Comparison of ENCODE assay signal across 8 mouse cellular contexts in the genomic region with DNA sequence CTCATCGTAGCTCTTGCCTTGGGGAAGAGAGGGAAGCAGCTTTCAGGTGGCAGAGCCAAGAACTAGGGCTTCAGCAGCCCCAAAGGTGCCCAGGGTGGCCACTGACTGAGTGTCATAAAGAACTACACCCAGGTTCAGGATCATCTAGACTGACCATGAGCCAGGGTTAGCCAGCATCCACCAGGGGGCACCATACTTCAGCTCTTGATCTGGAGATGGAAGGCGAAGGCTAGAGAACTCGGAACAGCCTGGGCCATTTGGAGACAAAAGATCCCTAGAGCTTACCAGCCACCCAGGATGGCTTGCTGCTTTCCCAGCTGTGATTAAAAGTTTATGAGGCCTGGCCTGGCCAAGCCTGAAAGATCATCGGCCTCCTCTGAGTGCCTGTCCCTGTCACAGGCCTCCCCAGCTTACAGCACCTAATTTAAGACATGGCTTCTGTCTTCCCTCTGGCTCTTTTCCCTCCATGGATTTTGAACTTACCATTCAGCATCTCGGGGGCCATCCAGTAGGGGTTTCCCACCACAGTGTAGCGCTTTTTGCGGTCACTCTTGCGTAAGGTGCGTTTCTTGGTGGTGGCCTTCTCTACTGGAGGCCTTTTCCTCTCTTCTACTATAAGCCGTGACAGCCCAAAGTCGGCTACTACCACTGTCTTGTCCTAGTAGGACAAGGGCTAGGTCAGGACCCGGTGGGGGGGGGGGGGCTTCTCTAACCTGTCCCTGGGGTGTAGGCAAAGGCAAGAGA. TPM values are rescaled to one million over a fixed set of nuclear protein-coding genes. Genes with fewer than 3 reads are reported as not detected.
DNase-seq lines count a peak whose midpoint lies in the region; ATAC-seq and TF ChIP-seq lines count a peak whose summit lies in the region.

No protein-coding gene starts in this region.

- 63% methylated on average over 12 of the region's 12 CpGs for WGBS in embryonic facial prominence, embryonic 13.5 days
- WGBS in kidney, adult 2 months = 64% methylated on average over 12 of the region's 12 CpGs
- WGBS in limb, embryonic 12.5 days = 58% methylated on average over 12 of the region's 12 CpGs
- 53% methylated on average over 12 of the region's 12 CpGs for WGBS in midbrain, embryonic 16.5 days
- 68% methylated on average over 12 of the region's 12 CpGs for WGBS in spleen, adult 2 months

- no peak for TF ChIP-seq POLR2A in kidney, adult 2 months (IDR thresholded peaks at IDR 0.05; ENCODE audit: low read depth, low read length)
- TF ChIP-seq POLR2A in spleen, adult 2 months (IDR thresholded peaks at IDR 0.05; ENCODE audit: low read depth, low read length) = no peak

- DNase-seq in A20 (ENCODE audit: low read depth, low spot score) = peak; percentile 71
- peak; percentile 89 to 93 for DNase-seq in adrenal gland, postnatal 36 days
- peak; percentile 85 for DNase-seq in heart, adult 8-10 months (ENCODE audit: low spot score)
- DNase-seq in kidney, adult 2 months = peak; percentile 88
- DNase-seq in spleen, adult 2 months (ENCODE audit: low read depth in 1 of 2, low spot score in 2 of 2) = peak; percentile 67 to 83

- no peak overlapping the region for H3K4me2 ChIP-seq in embryonic facial prominence, embryonic 13.5 days
- H3K4me2 ChIP-seq in limb, embryonic 12.5 days = no peak overlapping the region
- no peak overlapping the region for H3K4me2 ChIP-seq in midbrain, embryonic 16.5 days (ENCODE audit: low read length)

- peaks cover 21% of the 10 kb centered on the region for H3K4me1 ChIP-seq in embryonic facial prominence, embryonic 13.5 days
- no peaks in the 10 kb centered on the region for H3K4me1 ChIP-seq in kidney, adult 2 months (ENCODE audit: control insufficient read depth, insufficient read depth, low read length)
- H3K4me1 ChIP-seq in limb, embryonic 12.5 days (replicated peaks) = peaks cover 21% of the 10 kb centered on the region
- peaks cover 3% of the 10 kb centered on the region; the same call in 1 of the 2 replicates for H3K4me1 ChIP-seq in midbrain, embryonic 16.5 days (ENCODE audit: control insufficient read depth, insufficient read depth, low read length)
- peaks cover 5% of the 10 kb centered on the region; the same call in 1 of the 2 replicates for H3K4me1 ChIP-seq in spleen, adult 2 months (ENCODE audit: control insufficient read depth, insufficient read depth, insufficient read length)

- no peaks in the 10 kb centered on the region for H3K9me3 ChIP-seq in embryonic facial prominence, embryonic 13.5 days
- H3K9me3 ChIP-seq in limb, embryonic 12.5 days = no peaks in the 10 kb centered on the region
- no peaks in the 10 kb centered on the region for H3K9me3 ChIP-seq in midbrain, embryonic 16.5 days (replicated peaks; ENCODE audit: control insufficient read depth, low read length, poor library complexity, severe bottlenecking)

- H3K9ac ChIP-seq in embryonic facial prominence, embryonic 13.5 days = peak overlapping the region; percentile 27; the same call in 1 of the 2 replicates
- no peak overlapping the region for H3K9ac ChIP-seq in limb, embryonic 12.5 days (replicated peaks)
- no peak overlapping the region for H3K9ac ChIP-seq in midbrain, embryonic 16.5 days (ENCODE audit: low read depth, low read length)

- peaks cover 79% of the 10 kb centered on the region for H3K36me3 ChIP-seq in embryonic facial prominence, embryonic 13.5 days
- H3K36me3 ChIP-seq in kidney, adult 2 months (ENCODE audit: control insufficient read depth, insufficient read depth, low read length) = no peaks in the 10 kb centered on the region
- peaks cover 85% of the 10 kb centered on the region for H3K36me3 ChIP-seq in limb, embryonic 12.5 days
- H3K36me3 ChIP-seq in midbrain, embryonic 16.5 days (ENCODE audit: control insufficient read depth, insufficient read depth, low read length) = peaks cover 47% of the 10 kb centered on the region
- peaks cover 23% of the 10 kb centered on the region for H3K36me3 ChIP-seq in spleen, adult 2 months (ENCODE audit: control insufficient read depth, insufficient read depth, low read length)

- no peak for ATAC-seq in embryonic facial prominence, embryonic 13.5 days (ENCODE audit: insufficient number of reproducible peaks, insufficient read depth, low FRiP score, low TSS enrichment, low read depth)
- ATAC-seq in limb, embryonic 12.5 days (ENCODE audit: insufficient number of reproducible peaks, insufficient read depth, low FRiP score, low TSS enrichment, low read depth) = no peak
- ATAC-seq in midbrain, embryonic 16.5 days = peak; percentile 63

- H3K4me3 ChIP-seq in embryonic facial prominence, embryonic 13.5 days = no peak overlapping the region
- H3K4me3 ChIP-seq in kidney, adult 2 months (ENCODE audit: insufficient read depth, low read depth, low read length) = no peak overlapping the region
- no peak overlapping the region for H3K4me3 ChIP-seq in limb, embryonic 12.5 days (replicated peaks)
- H3K4me3 ChIP-seq in midbrain, embryonic 16.5 days (ENCODE audit: low read depth, low read length) = no peak overlapping the region
- no peak overlapping the region for H3K4me3 ChIP-seq in spleen, adult 2 months (ENCODE audit: extremely low read depth, insufficient read depth, insufficient read length)

- no peaks in the 10 kb centered on the region for H3K27me3 ChIP-seq in embryonic facial prominence, embryonic 13.5 days
- H3K27me3 ChIP-seq in kidney, adult 2 months (replicated peaks; ENCODE audit: control insufficient read depth, insufficient read depth, low read length) = no peaks in the 10 kb centered on the region
- no peaks in the 10 kb centered on the region for H3K27me3 ChIP-seq in limb, embryonic 12.5 days
- H3K27me3 ChIP-seq in midbrain, embryonic 16.5 days (ENCODE audit: control insufficient read depth, insufficient read depth, low read depth, low read length) = no peaks in the 10 kb centered on the region
- H3K27me3 ChIP-seq in spleen, adult 2 months (ENCODE audit: control insufficient read depth, insufficient read depth, low read length) = no peaks in the 10 kb centered on the region

- H3K27ac ChIP-seq in embryonic facial prominence, embryonic 13.5 days = no peak overlapping the region
- no peak overlapping the region for H3K27ac ChIP-seq in kidney, adult 2 months (ENCODE audit: insufficient read depth, low read depth, low read length)
- 0 out of 2 replicates have a peak overlapping the region, but pooled peaks have one; percentile 29 for H3K27ac ChIP-seq in limb, embryonic 12.5 days
- H3K27ac ChIP-seq in midbrain, embryonic 16.5 days (ENCODE audit: low read length) = no peak overlapping the region
- no peak overlapping the region; the same call in 1 of the 2 replicates for H3K27ac ChIP-seq in spleen, adult 2 months (ENCODE audit: insufficient read depth, low read length)

- peak; percentile 89 for TF ChIP-seq CTCF in kidney, adult 2 months (conservative IDR thresholded peaks at IDR 0.05; ENCODE audit: insufficient read depth, insufficient read length, low read depth, low read length)
- TF ChIP-seq CTCF in spleen, adult 2 months (IDR thresholded peaks at IDR 0.05; ENCODE audit: extremely low read depth, insufficient read depth, insufficient read length, insufficient replicate concordance) = peak; percentile 75; the same call in 1 of the 2 replicates

RNA-seq across cellular contexts. Expression of gene Pik3ip1, which starts 17.1 kb away (rescaled TPM):
- 10 to 100 TPM in 1 of 2 experiments, 1 to 10 TPM in 1; 8.0 to 12.7 TPM for total RNA-seq in adrenal gland, postnatal 36 days (2021)
- polyA plus RNA-seq in embryonic facial prominence, embryonic 13.5 days (2015; fragmentation: Nextera tagmentation; extraction: Ambion mirVana) = 12.8 and 14.6 TPM in 2 replicates
- 10 to 100 TPM; 37.3 to 67.8 (median 56.9) TPM for total RNA-seq in heart, adult 8-10 months (2022)
- polyA plus RNA-seq in kidney, adult 2 months (2012; rRNA removed) = 8.5 and 12.6 TPM in 2 replicates
- polyA plus RNA-seq in limb, embryonic 12.5 days (2016; fragmentation: Nextera tagmentation; extraction: Ambion mirVana) = 15.1 and 18.8 TPM in 2 replicates
- polyA plus RNA-seq in midbrain, embryonic 16.5 days (2015; fragmentation: Nextera tagmentation; extraction: Ambion mirVana) = 22.8 and 29.5 TPM in 2 replicates
- polyA plus RNA-seq in spleen, adult 2 months (2012; rRNA removed) = 43.6 and 58.5 TPM in 2 replicates

RNA-seq across cellular contexts. Expression of gene Patz1, which starts 58.6 kb away (rescaled TPM):
- 10 to 100 TPM; 25.5 to 37.1 TPM for total RNA-seq in adrenal gland, postnatal 36 days (2021)
- polyA plus RNA-seq in embryonic facial prominence, embryonic 13.5 days (2015; fragmentation: Nextera tagmentation; extraction: Ambion mirVana) = 52.0 and 52.7 TPM in 2 replicates
- total RNA-seq in heart, adult 8-10 months (2022) = 10 to 100 TPM; 21.3 to 33.6 (median 25.4) TPM
- 36.3 and 43.1 TPM in 2 replicates for polyA plus RNA-seq in kidney, adult 2 months (2012; rRNA removed)
- 72.2 and 75.0 TPM in 2 replicates for polyA plus RNA-seq in limb, embryonic 12.5 days (2016; fragmentation: Nextera tagmentation; extraction: Ambion mirVana)
- 41.6 and 52.0 TPM in 2 replicates for polyA plus RNA-seq in midbrain, embryonic 16.5 days (2015; fragmentation: Nextera tagmentation; extraction: Ambion mirVana)
- polyA plus RNA-seq in spleen, adult 2 months (2012; rRNA removed) = 44.9 and 49.9 TPM in 2 replicates
